8 mouse cellular contexts compared by ENCODE assay signal in genomic region chr8:125461504-125461903, GRCm38 (mm10).
A peak's percentile ranks its signal among the peaks of the same experiment; 100 is the strongest.
DNase-seq lines count a peak whose midpoint lies in the region; ATAC-seq and TF ChIP-seq lines count a peak whose summit lies in the region.

No protein-coding gene starts in this region.

- ATAC-seq in hindbrain, embryonic 13.5 days (ENCODE audit: low FRiP score), result no peak
- no peak for ATAC-seq in hindbrain, embryonic 14.5 days (ENCODE audit: low FRiP score)
- peak; percentile 58; the same call in 1 of the 2 replicates for ATAC-seq in heart, postnatal 0 days (ENCODE audit: insufficient read depth, low read depth)
- ATAC-seq in forebrain, embryonic 15.5 days (replicated peaks), result no peak

- whole genome bisulfite sequencing in hindbrain, embryonic 13.5 days, result 78% methylated on average over 1 of the region's 1 CpGs
- 89% methylated on average over 1 of the region's 1 CpGs for WGBS in hindbrain, embryonic 14.5 days
- 82% methylated on average over 1 of the region's 1 CpGs for WGBS in heart, postnatal 0 days
- 88% methylated on average over 1 of the region's 1 CpGs for WGBS in macrophage (ENCODE audit: missing documents)
- WGBS in forebrain, embryonic 15.5 days, result 90% methylated on average over 1 of the region's 1 CpGs

- no peaks in the 10 kb centered on the region for H3K9me3 ChIP-seq in hindbrain, embryonic 13.5 days
- H3K9me3 ChIP-seq in hindbrain, embryonic 14.5 days (ENCODE audit: control insufficient read depth, low read length), result no peaks in the 10 kb centered on the region
- H3K9me3 ChIP-seq in heart, postnatal 0 days (replicated peaks; ENCODE audit: control insufficient read depth, low read length), result no peaks in the 10 kb centered on the region
- H3K9me3 ChIP-seq in forebrain, embryonic 15.5 days, result no peaks in the 10 kb centered on the region

- H3K4me2 ChIP-seq in hindbrain, embryonic 13.5 days, result no peak overlapping the region
- H3K4me2 ChIP-seq in hindbrain, embryonic 14.5 days (replicated peaks), result no peak overlapping the region
- H3K4me2 ChIP-seq in heart, postnatal 0 days (ENCODE audit: low read depth, low read length), result no peak overlapping the region
- H3K4me2 ChIP-seq in forebrain, embryonic 15.5 days (replicated peaks), result no peak overlapping the region

- no peak for DNase-seq in hindbrain, embryonic 14.5 days (ENCODE audit: low spot score)
- peak; percentile 76 for DNase-seq in CD4-positive, CD25-positive, alpha-beta regulatory T cell, adult 2 months (ENCODE audit: low read depth, low spot score)
- peak; percentile 35 for DNase-seq in heart, postnatal 0 days (ENCODE audit: low spot score)
- no peak for DNase-seq in urinary bladder, postnatal 4 days (ENCODE audit: low spot score in 2 of 2)
- no peak for DNase-seq in urinary bladder, adult 18-20 months (ENCODE audit: low spot score in 2 of 2)

- TF ChIP-seq EP300 in heart, postnatal 0 days (IDR thresholded peaks at IDR 0.05; ENCODE audit: low read depth), result no peak

- H3K4me3 ChIP-seq in hindbrain, embryonic 13.5 days, result no peak overlapping the region
- H3K4me3 ChIP-seq in hindbrain, embryonic 14.5 days (replicated peaks; ENCODE audit: low read length), result no peak overlapping the region
- no peak overlapping the region for H3K4me3 ChIP-seq in heart, postnatal 0 days (ENCODE audit: low read depth, low read length)
- H3K4me3 ChIP-seq in macrophage (ENCODE audit: inconsistent target), result no peak overlapping the region
- H3K4me3 ChIP-seq in forebrain, embryonic 15.5 days, result no peak overlapping the region

- no peaks in the 10 kb centered on the region for H3K79me2 ChIP-seq in macrophage (ENCODE audit: inconsistent target)

- H3K36me3 ChIP-seq in hindbrain, embryonic 13.5 days, result peaks cover 18% of the 10 kb centered on the region
- peaks cover 12% of the 10 kb centered on the region; the same call in 1 of the 2 replicates for H3K36me3 ChIP-seq in hindbrain, embryonic 14.5 days (replicated peaks; ENCODE audit: control insufficient read depth, insufficient read depth)
- H3K36me3 ChIP-seq in heart, postnatal 0 days (replicated peaks; ENCODE audit: control insufficient read depth, insufficient read depth, low read length), result peaks cover 57% of the 10 kb centered on the region
- no peaks in the 10 kb centered on the region; the same call in 1 of the 2 replicates for H3K36me3 ChIP-seq in macrophage (ENCODE audit: inconsistent target)
- 0 out of 2 replicates have a peak, but pooled peaks cover 8% of the 10 kb centered on the region for H3K36me3 ChIP-seq in forebrain, embryonic 15.5 days

- 0 out of 2 replicates have a peak, but pooled peaks cover 9% of the 10 kb centered on the region for H3K27me3 ChIP-seq in hindbrain, embryonic 13.5 days
- no peaks in the 10 kb centered on the region for H3K27me3 ChIP-seq in hindbrain, embryonic 14.5 days (ENCODE audit: control insufficient read depth, insufficient read depth, low read length)
- H3K27me3 ChIP-seq in heart, postnatal 0 days (ENCODE audit: control insufficient read depth, insufficient read depth, low read length), result no peaks in the 10 kb centered on the region
- no peaks in the 10 kb centered on the region for H3K27me3 ChIP-seq in forebrain, embryonic 15.5 days

- no peak for TF ChIP-seq CTCF in heart, postnatal 0 days (IDR thresholded peaks at IDR 0.05; ENCODE audit: low read depth)

- peaks cover 66% of the 10 kb centered on the region for H3K4me1 ChIP-seq in hindbrain, embryonic 13.5 days (replicated peaks)
- H3K4me1 ChIP-seq in hindbrain, embryonic 14.5 days (replicated peaks; ENCODE audit: control insufficient read depth, insufficient read depth, low read length), result peaks cover 23% of the 10 kb centered on the region
- H3K4me1 ChIP-seq in heart, postnatal 0 days (ENCODE audit: control insufficient read depth, insufficient read depth), result peaks cover 19% of the 10 kb centered on the region
- H3K4me1 ChIP-seq in forebrain, embryonic 15.5 days, result peaks cover 13% of the 10 kb centered on the region

- H3K9ac ChIP-seq in hindbrain, embryonic 13.5 days, result peak overlapping the region; percentile 46; the same call in 1 of the 2 replicates
- no peak overlapping the region for H3K9ac ChIP-seq in hindbrain, embryonic 14.5 days
- no peak overlapping the region for H3K9ac ChIP-seq in heart, postnatal 0 days (replicated peaks; ENCODE audit: low read depth, low read length)
- no peak overlapping the region for H3K9ac ChIP-seq in forebrain, embryonic 15.5 days (replicated peaks)

- H3K27ac ChIP-seq in hindbrain, embryonic 13.5 days, result no peak overlapping the region; the same call in 1 of the 2 replicates
- H3K27ac ChIP-seq in hindbrain, embryonic 14.5 days, result no peak overlapping the region
- peak overlapping the region; percentile 77 for H3K27ac ChIP-seq in heart, postnatal 0 days (ENCODE audit: low read depth)
- H3K27ac ChIP-seq in macrophage, result peak overlapping the region; percentile 82
- H3K27ac ChIP-seq in forebrain, embryonic 15.5 days (replicated peaks), result no peak overlapping the region

Comparison
In these comparisons a context has a peak if more than half of its experiments do, and no peak if none do; other contexts are left out.
1. H3K27ac ChIP-seq: peak in heart, postnatal 0 days (single experiment) and macrophage (single experiment); none in hindbrain, embryonic 13.5 days (single experiment), hindbrain, embryonic 14.5 days (single experiment) and forebrain, embryonic 15.5 days (single experiment).
2. DNase-seq: peak in CD4-positive, CD25-positive, alpha-beta regulatory T cell, adult 2 months (single experiment) and heart, postnatal 0 days (single experiment); none in hindbrain, embryonic 14.5 days (single experiment), urinary bladder, postnatal 4 days (0 of 2) and urinary bladder, adult 18-20 months (0 of 2).